Comparison of ENCODE assay signal across 8 mouse cellular contexts in genomic region chr14:60736591-60737192, GRCm38 (mm10). TPM values are rescaled to one million over a fixed set of nuclear protein-coding genes. Genes with fewer than 3 reads are reported as not detected.
DNase-seq lines count a peak whose midpoint lies in the region; ATAC-seq lines count a peak whose summit lies in the region.

No protein-coding gene starts in this region.

- H3K4me1 ChIP-seq in embryonic facial prominence, embryonic 10.5 days, result peaks cover 74% of the 10 kb centered on the region
- H3K4me1 ChIP-seq in limb, embryonic 12.5 days (replicated peaks), result peaks cover 75% of the 10 kb centered on the region
- H3K4me1 ChIP-seq in midbrain, embryonic 13.5 days (replicated peaks), result peaks cover 73% of the 10 kb centered on the region

- peak overlapping the region; percentile 15; the same call in 1 of the 2 replicates for H3K4me2 ChIP-seq in limb, embryonic 12.5 days
- H3K4me2 ChIP-seq in midbrain, embryonic 13.5 days (replicated peaks), result peak overlapping the region; percentile 15; the same call in 1 of the 2 replicates

- intact Hi-C loops in heart, postnatal 14 days (cut with DNase I), result no loop called here

- peak; percentile 45; the same call in 1 of the 2 replicates for ATAC-seq in limb, embryonic 12.5 days (ENCODE audit: insufficient number of reproducible peaks, insufficient read depth, low FRiP score, low TSS enrichment, low read depth)
- peak; percentile 38; the same call in 1 of the 2 replicates for ATAC-seq in midbrain, embryonic 13.5 days

- 0 out of 2 replicates have a peak overlapping the region, but pooled peaks have one; percentile 18 for H3K9ac ChIP-seq in limb, embryonic 12.5 days (replicated peaks)
- H3K9ac ChIP-seq in midbrain, embryonic 13.5 days (replicated peaks), result no peak overlapping the region

- 7% methylated on average over 4 of the region's 4 CpGs for WGBS in embryonic facial prominence, embryonic 10.5 days
- WGBS in limb, embryonic 12.5 days, result 7% methylated on average over 4 of the region's 4 CpGs
- 0% methylated on average over 4 of the region's 4 CpGs for WGBS in midbrain, embryonic 13.5 days

- no peaks in the 10 kb centered on the region for H3K27me3 ChIP-seq in embryonic facial prominence, embryonic 10.5 days (replicated peaks; ENCODE audit: low read depth, poor library complexity, severe bottlenecking)
- no peaks in the 10 kb centered on the region for H3K27me3 ChIP-seq in limb, embryonic 12.5 days
- H3K27me3 ChIP-seq in midbrain, embryonic 13.5 days, result no peaks in the 10 kb centered on the region

- peaks cover 2% of the 10 kb centered on the region for H3K36me3 ChIP-seq in embryonic facial prominence, embryonic 10.5 days (replicated peaks)
- H3K36me3 ChIP-seq in limb, embryonic 12.5 days, result no peaks in the 10 kb centered on the region
- no peaks in the 10 kb centered on the region; the same call in 1 of the 2 replicates for H3K36me3 ChIP-seq in midbrain, embryonic 13.5 days

- DNase-seq in right cerebral cortex, postnatal 10 days (ENCODE audit: low spot score in 2 of 2), result peak; percentile 50 to 60
- DNase-seq in right cerebral cortex, adult 18-20 months, result no peak
- DNase-seq in embryonic facial prominence, embryonic 10.5 days (ENCODE audit: low spot score), result peak; percentile 42
- peak; percentile 50 to 57 for DNase-seq in heart, postnatal 14 days
- peak; percentile 82 for DNase-seq in thymus, postnatal 0 days (ENCODE audit: low spot score)
- DNase-seq in ovary, adult 18-20 months (ENCODE audit: low spot score), result no peak

- no peaks in the 10 kb centered on the region for H3K9me3 ChIP-seq in embryonic facial prominence, embryonic 10.5 days
- no peaks in the 10 kb centered on the region for H3K9me3 ChIP-seq in limb, embryonic 12.5 days
- H3K9me3 ChIP-seq in midbrain, embryonic 13.5 days, result no peaks in the 10 kb centered on the region

- H3K27ac ChIP-seq in embryonic facial prominence, embryonic 10.5 days (replicated peaks), result peak overlapping the region; percentile 86
- H3K27ac ChIP-seq in limb, embryonic 12.5 days, result peak overlapping the region; percentile 90
- peak overlapping the region; percentile 75 for H3K27ac ChIP-seq in midbrain, embryonic 13.5 days

- H3K4me3 ChIP-seq in embryonic facial prominence, embryonic 10.5 days, result peak overlapping the region; percentile 37
- no peak overlapping the region for H3K4me3 ChIP-seq in limb, embryonic 12.5 days (replicated peaks)
- H3K4me3 ChIP-seq in midbrain, embryonic 13.5 days (replicated peaks), result no peak overlapping the region

RNA-seq across cellular contexts. Expression of gene C1qtnf9, which starts 31.2 kb away (rescaled TPM):
- polyA plus RNA-seq in embryonic facial prominence, embryonic 10.5 days (2016; fragmentation: Nextera tagmentation; extraction: Ambion mirVana), result 0.15 and 0.18 TPM in 2 replicates
- total RNA-seq in heart, postnatal 14 days (2021), result 10 to 100 TPM; 42.8 to 43.8 TPM
- polyA plus RNA-seq in limb, embryonic 12.5 days (2016; fragmentation: Nextera tagmentation; extraction: Ambion mirVana), result 0.45 and 0.50 TPM in 2 replicates
- 0.10 TPM in 1 of 2 replicates, not detected in the other for polyA plus RNA-seq in midbrain, embryonic 13.5 days (2015; fragmentation: Nextera tagmentation; extraction: Ambion mirVana)
- polyA plus RNA-seq in thymus, postnatal 0 days (2015; fragmentation: Nextera tagmentation; extraction: Ambion mirVana), result 3.0 and 4.0 TPM in 2 replicates

RNA-seq across cellular contexts. Expression of gene Mipep, which starts 47.7 kb away (rescaled TPM):
- 24.6 and 25.0 TPM in 2 replicates for polyA plus RNA-seq in embryonic facial prominence, embryonic 10.5 days (2016; fragmentation: Nextera tagmentation; extraction: Ambion mirVana)
- 10 to 100 TPM; 51.6 to 52.2 TPM for total RNA-seq in heart, postnatal 14 days (2021)
- polyA plus RNA-seq in limb, embryonic 12.5 days (2016; fragmentation: Nextera tagmentation; extraction: Ambion mirVana), result 23.7 and 24.3 TPM in 2 replicates
- 17.2 and 18.1 TPM in 2 replicates for polyA plus RNA-seq in midbrain, embryonic 13.5 days (2015; fragmentation: Nextera tagmentation; extraction: Ambion mirVana)
- 13.9 and 15.5 TPM in 2 replicates for polyA plus RNA-seq in thymus, postnatal 0 days (2015; fragmentation: Nextera tagmentation; extraction: Ambion mirVana)

Comparison
In these comparisons a context has a peak if more than half of its experiments do, and no peak if none do; other contexts are left out.
1. DNase-seq: peak in right cerebral cortex, postnatal 10 days (2 of 2), embryonic facial prominence, embryonic 10.5 days (single experiment), heart, postnatal 14 days (2 of 2) and thymus, postnatal 0 days (single experiment); none in right cerebral cortex, adult 18-20 months (single experiment) and ovary, adult 18-20 months (single experiment).
2. Peak in every context shown above with its lines, with median percentiles within 50 percentile points of each other: H3K27ac ChIP-seq.